Mouse (Mus musculus) bone marrow macrophage, adult 2 months (primary cell): ENCODE measurements around the gene Map3k5.

ENCODE experiments used
- CTCF ChIP-seq: IDR thresholded peaks from 2 replicates; pipeline ENCODE4 v1.5.1; 2012; ENCODE audit warnings: low read depth, mild to moderate bottlenecking, low read length, moderate library complexity
- POLR2A ChIP-seq: IDR thresholded peaks from 2 replicates; pipeline ENCODE4 v1.6.1; 2012; ENCODE audit warnings: mild to moderate bottlenecking, low read depth, low read length, borderline replicate concordance

DNA sequence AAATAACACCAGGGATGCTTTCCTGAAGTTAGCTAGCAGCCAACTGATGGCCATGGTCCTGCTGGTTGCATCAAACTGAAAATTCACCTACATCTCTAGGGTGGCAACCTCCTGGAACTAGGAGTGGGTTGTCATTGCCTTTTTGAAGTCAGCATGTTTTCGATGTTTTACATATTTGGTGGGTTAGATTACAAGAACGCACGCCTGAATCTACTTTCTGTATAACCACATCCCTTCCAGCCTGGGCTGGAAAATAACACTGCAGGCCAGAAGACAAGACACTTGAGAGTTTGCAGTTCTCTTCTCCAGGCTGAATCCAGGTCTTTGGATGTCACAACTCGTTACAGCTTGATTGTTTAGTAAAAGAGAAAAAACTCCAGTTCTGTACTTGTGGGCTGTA is 28.5 kb downstream of the Map3k5 start:
- TF ChIP-seq CTCF (no peak), POLR2A (no peak)
